Mouse (Mus musculus): ENCODE data around the gene Gm6899. TPM values are rescaled to one million over a fixed set of nuclear protein-coding genes. Genes with fewer than 3 reads are reported as not detected.
A peak's percentile ranks its signal among the peaks of the same experiment; 100 is the strongest.

Gene Gm6899
- total and polyA plus RNA-seq, 2 experiments, result not detected

GRCm38 (mm10) chr11:26598876-26599275, 5.8 kb downstream of the Gm6899 start:
- 63% methylated on average over 1 of the region's 1 CpGs for WGBS
- no peak for DNase-seq (ENCODE audit: extremely low read depth, low read depth, low spot score)
- no peak overlapping the region for H3K27ac ChIP-seq (replicated peaks; ENCODE audit: insufficient read depth, low read depth, low read length)
- H3K4me3 ChIP-seq (ENCODE audit: insufficient read depth, low read depth, low read length), result no peak overlapping the region
- H3K79me2 ChIP-seq (ENCODE audit: control insufficient read depth, insufficient read depth, low read length), result no peaks in the 10 kb centered on the region
- H3K9ac ChIP-seq (ENCODE audit: low read depth, low read length), result no peak overlapping the region
- H3K27me3 ChIP-seq (ENCODE audit: control insufficient read depth, insufficient read depth, low read length), result no peaks in the 10 kb centered on the region
- no peaks in the 10 kb centered on the region for H3K36me3 ChIP-seq (ENCODE audit: control insufficient read depth, insufficient read depth, low read length)
- TF ChIP-seq POLR2A (IDR thresholded peaks at IDR 0.05; ENCODE audit: extremely low read depth, insufficient read depth, low read length) (no peak), CTCF (IDR thresholded peaks at IDR 0.05; ENCODE audit: low read depth, low read length) (no peak)
- no peaks in the 10 kb centered on the region; the same call in 1 of the 2 replicates for H3K4me1 ChIP-seq (ENCODE audit: control insufficient read depth, insufficient read depth, low read length)

GRCm38 (mm10) chr11:26600692-26601091, 7.7 kb downstream of the Gm6899 start:
- Histone ChIP-seq H3K27me3 (ENCODE audit: control insufficient read depth, insufficient read depth, low read length) (no peaks in the 10 kb centered on the region), H3K79me2 (ENCODE audit: control insufficient read depth, insufficient read depth, low read length) (no peaks in the 10 kb centered on the region), H3K4me1 (ENCODE audit: control insufficient read depth, insufficient read depth, low read length) (no peaks in the 10 kb centered on the region; the same call in 1 of the 2 replicates), H3K4me3 (ENCODE audit: insufficient read depth, low read depth, low read length) (no peak overlapping the region), H3K27ac (replicated peaks; ENCODE audit: insufficient read depth, low read depth, low read length) (no peak overlapping the region), H3K36me3 (ENCODE audit: control insufficient read depth, insufficient read depth, low read length) (no peaks in the 10 kb centered on the region), H3K9ac (ENCODE audit: low read depth, low read length) (no peak overlapping the region)
- 86% methylated on average over 4 of the region's 4 CpGs for WGBS
- TF ChIP-seq POLR2A (IDR thresholded peaks at IDR 0.05; ENCODE audit: extremely low read depth, insufficient read depth, low read length) (no peak), CTCF (IDR thresholded peaks at IDR 0.05; ENCODE audit: low read depth, low read length) (no peak)
- peak; percentile 5 for DNase-seq (ENCODE audit: extremely low read depth, low read depth, low spot score)

- no peaks in the 10 kb centered on the region for H3K36me3 ChIP-seq (ENCODE audit: control insufficient read depth, insufficient read depth, low read length)
- 78% methylated on average over 2 of the region's 2 CpGs for WGBS
- no peak overlapping the region for H3K9ac ChIP-seq (ENCODE audit: low read depth, low read length)
- H3K27ac ChIP-seq (replicated peaks; ENCODE audit: insufficient read depth, low read depth, low read length), result no peak overlapping the region
- no peaks in the 10 kb centered on the region for H3K27me3 ChIP-seq (ENCODE audit: control insufficient read depth, insufficient read depth, low read length)
- DNase-seq (ENCODE audit: extremely low read depth, low read depth, low spot score), result peak; percentile 52
- H3K4me1 ChIP-seq (ENCODE audit: control insufficient read depth, insufficient read depth, low read length), result no peaks in the 10 kb centered on the region; the same call in 1 of the 2 replicates
- no peak for TF ChIP-seq POLR2A (IDR thresholded peaks at IDR 0.05; ENCODE audit: extremely low read depth, insufficient read depth, low read length)
- no peak for TF ChIP-seq CTCF (IDR thresholded peaks at IDR 0.05; ENCODE audit: low read depth, low read length)
- no peak overlapping the region for H3K4me3 ChIP-seq (ENCODE audit: insufficient read depth, low read depth, low read length)
- no peaks in the 10 kb centered on the region for H3K79me2 ChIP-seq (ENCODE audit: control insufficient read depth, insufficient read depth, low read length)
Measured at GRCm38 (mm10) chr11:26601571-26602175, 8.6 kb downstream of the Gm6899 start.

- Histone ChIP-seq H3K9ac (ENCODE audit: low read depth, low read length) (no peak overlapping the region), H3K27me3 (ENCODE audit: control insufficient read depth, insufficient read depth, low read length) (no peaks in the 10 kb centered on the region), H3K4me1 (ENCODE audit: control insufficient read depth, insufficient read depth, low read length) (no peaks in the 10 kb centered on the region; the same call in 1 of the 2 replicates), H3K4me3 (ENCODE audit: insufficient read depth, low read depth, low read length) (no peak overlapping the region), H3K79me2 (ENCODE audit: control insufficient read depth, insufficient read depth, low read length) (no peaks in the 10 kb centered on the region), H3K36me3 (ENCODE audit: control insufficient read depth, insufficient read depth, low read length) (no peaks in the 10 kb centered on the region), H3K27ac (replicated peaks; ENCODE audit: insufficient read depth, low read depth, low read length) (no peak overlapping the region)
- 90% methylated on average over 1 of the region's 1 CpGs for WGBS
- no peak for DNase-seq (ENCODE audit: extremely low read depth, low read depth, low spot score)
- TF ChIP-seq CTCF (IDR thresholded peaks at IDR 0.05; ENCODE audit: low read depth, low read length) (no peak), POLR2A (IDR thresholded peaks at IDR 0.05; ENCODE audit: extremely low read depth, insufficient read depth, low read length) (no peak)
Measured at GRCm38 (mm10) chr11:26604061-26604655, 11.1 kb downstream of the Gm6899 start.

GRCm38 (mm10) chr11:26608795-26609194, 15.8 kb downstream of the Gm6899 start:
- Histone ChIP-seq H3K36me3 (ENCODE audit: control insufficient read depth, insufficient read depth, low read length) (no peaks in the 10 kb centered on the region), H3K9ac (ENCODE audit: low read depth, low read length) (no peak overlapping the region), H3K27ac (replicated peaks; ENCODE audit: insufficient read depth, low read depth, low read length) (no peak overlapping the region), H3K4me3 (ENCODE audit: insufficient read depth, low read depth, low read length) (no peak overlapping the region), H3K27me3 (ENCODE audit: control insufficient read depth, insufficient read depth, low read length) (no peaks in the 10 kb centered on the region), H3K79me2 (ENCODE audit: control insufficient read depth, insufficient read depth, low read length) (no peaks in the 10 kb centered on the region), H3K4me1 (ENCODE audit: control insufficient read depth, insufficient read depth, low read length) (no peaks in the 10 kb centered on the region)
- TF ChIP-seq CTCF (IDR thresholded peaks at IDR 0.05; ENCODE audit: low read depth, low read length) (no peak), POLR2A (IDR thresholded peaks at IDR 0.05; ENCODE audit: extremely low read depth, insufficient read depth, low read length) (no peak)
- no peak for DNase-seq (ENCODE audit: extremely low read depth, low read depth, low spot score)
- WGBS, result 79% methylated on average over 10 of the region's 10 CpGs

Data from liver, adult 2 months (tissue).